In genomic region chrX:48124132-48125071, GRCm38 (mm10) we compare ENCODE assay signal across 8 mouse cellular contexts. TPM values are rescaled to one million over a fixed set of nuclear protein-coding genes. Genes with fewer than 3 reads are reported as not detected.
DNase-seq lines count a peak whose midpoint lies in the region; ATAC-seq and TF ChIP-seq lines count a peak whose summit lies in the region.

No protein-coding gene starts in this region.

- intact Hi-C loops in heart, postnatal 36 days (cut with DNase I), result loop anchor here (1.0 to 2.0 kb wide), 3 partner anchors 26 to 132 kb away; no protein-coding TSS in a partner anchor

- peak; percentile 47 for DNase-seq in MEL-GATA-1-ER (ENCODE audit: extremely low read depth, low read depth)
- DNase-seq in cerebellum, adult 11-12 months, result peak; percentile 70
- DNase-seq in heart, postnatal 36 days, result peak; percentile 70 to 76
- peak; percentile 39 to 68 for DNase-seq in layer of hippocampus, adult 2 months (ENCODE audit: low spot score in 2 of 2)
- peak; percentile 87 for DNase-seq in retina, postnatal 1 day

- TF ChIP-seq CTCF in layer of hippocampus, adult 2 months (conservative IDR thresholded peaks at IDR 0.05), result peak; percentile 86

- H3K4me1 ChIP-seq in forebrain, embryonic 15.5 days, result 0 out of 2 replicates have a peak, but pooled peaks cover 3% of the 10 kb centered on the region
- no peaks in the 10 kb centered on the region for H3K4me1 ChIP-seq in lung, embryonic 16.5 days (replicated peaks; ENCODE audit: control insufficient read depth, insufficient read depth, low read length)

- no peak overlapping the region for H3K27ac ChIP-seq in forebrain, embryonic 15.5 days (replicated peaks)
- H3K27ac ChIP-seq in layer of hippocampus, adult 2 months, result no peak overlapping the region
- H3K27ac ChIP-seq in lung, embryonic 16.5 days (ENCODE audit: low read length), result no peak overlapping the region

- ATAC-seq in forebrain, embryonic 15.5 days (replicated peaks), result peak; percentile 58; the same call in 1 of the 2 replicates
- ATAC-seq in lung, embryonic 16.5 days (ENCODE audit: low read depth), result peak; percentile 76
- no peak for ATAC-seq in monocyte, adult 5-6 weeks (replicated peaks; ENCODE audit: insufficient number of reproducible peaks, low FRiP score, low TSS enrichment, poor library complexity, severe bottlenecking)

- no peak overlapping the region for H3K4me2 ChIP-seq in forebrain, embryonic 15.5 days (replicated peaks)
- peak overlapping the region; percentile 44 for H3K4me2 ChIP-seq in lung, embryonic 16.5 days (ENCODE audit: low read depth, low read length)

- no peak overlapping the region for H3K9ac ChIP-seq in forebrain, embryonic 15.5 days (replicated peaks)
- H3K9ac ChIP-seq in lung, embryonic 16.5 days (ENCODE audit: low read length), result no peak overlapping the region; the same call in 1 of the 2 replicates

- no peaks in the 10 kb centered on the region for H3K9me3 ChIP-seq in forebrain, embryonic 15.5 days
- no peaks in the 10 kb centered on the region for H3K9me3 ChIP-seq in lung, embryonic 16.5 days (ENCODE audit: control insufficient read depth, low read length)

- 32% methylated on average over 17 of the region's 17 CpGs for WGBS in forebrain, embryonic 15.5 days
- 21% methylated on average over 17 of the region's 17 CpGs for WGBS in lung, embryonic 16.5 days

- H3K36me3 ChIP-seq in forebrain, embryonic 15.5 days, result no peaks in the 10 kb centered on the region
- H3K36me3 ChIP-seq in lung, embryonic 16.5 days (ENCODE audit: control insufficient read depth, insufficient read depth, low read length), result no peaks in the 10 kb centered on the region

- H3K27me3 ChIP-seq in forebrain, embryonic 15.5 days, result no peaks in the 10 kb centered on the region
- H3K27me3 ChIP-seq in lung, embryonic 16.5 days (ENCODE audit: control insufficient read depth, insufficient read depth, low read depth, low read length), result no peaks in the 10 kb centered on the region

- H3K4me3 ChIP-seq in forebrain, embryonic 15.5 days, result no peak overlapping the region
- H3K4me3 ChIP-seq in layer of hippocampus, adult 2 months, result peak overlapping the region; percentile 39
- H3K4me3 ChIP-seq in lung, embryonic 16.5 days (ENCODE audit: low read length), result peak overlapping the region; percentile 6; the same call in 1 of the 2 replicates

RNA-seq across cellular contexts. Expression of gene Xpnpep2, which starts 15.9 kb away (rescaled TPM):
- polyA plus RNA-seq in forebrain, embryonic 15.5 days (2015; fragmentation: Nextera tagmentation; extraction: Ambion mirVana), result 0.56 and 0.59 TPM in 2 replicates
- 1 to 10 TPM; 1.6 to 2.8 TPM for total RNA-seq in heart, postnatal 36 days (2021)
- under 1 TPM; 0.29 to 0.49 TPM for total RNA-seq in layer of hippocampus, adult 2 months (2021)
- polyA plus RNA-seq in lung, embryonic 16.5 days (2015; fragmentation: Nextera tagmentation; extraction: Ambion mirVana), result 1.1 and 1.5 TPM in 2 replicates
- not detected in 3 replicates for total RNA-seq in monocyte, adult 5-6 weeks (2017)

RNA-seq across cellular contexts. Expression of gene Sash3, which starts 21.8 kb away (rescaled TPM):
- 0.55 and 0.94 TPM in 2 replicates for polyA plus RNA-seq in forebrain, embryonic 15.5 days (2015; fragmentation: Nextera tagmentation; extraction: Ambion mirVana)
- total RNA-seq in heart, postnatal 36 days (2021), result 1 to 10 TPM; 1.6 TPM
- total RNA-seq in layer of hippocampus, adult 2 months (2021), result 1 to 10 TPM; 1.5 to 1.8 TPM
- 4.1 and 6.7 TPM in 2 replicates for polyA plus RNA-seq in lung, embryonic 16.5 days (2015; fragmentation: Nextera tagmentation; extraction: Ambion mirVana)
- 193 to 270 TPM (median 209 TPM) in 3 replicates for total RNA-seq in monocyte, adult 5-6 weeks (2017)

Comparison
In these comparisons a context has a peak if more than half of its experiments do, and no peak if none do; other contexts are left out.
1. RNA of gene Sash3, which starts 21.8 kb away (total RNA-seq): 193 to 270 TPM in monocyte, adult 5-6 weeks; 1.5 to 1.8 TPM in layer of hippocampus, adult 2 months and 1.6 TPM in heart, postnatal 36 days; every median in the first group is over 10 times any median in the second.
2. Peak in every context shown above with its lines, with median percentiles within 50 percentile points of each other: DNase-seq.